Mouse (Mus musculus) MEL (cell line): ENCODE results near the gene Ctcf.

ENCODE experiments used
- BHLHE40 ChIP-seq: IDR thresholded peaks from 2 replicates; pipeline ENCODE4 v1.6.1; 2012; ENCODE audit warnings: low read depth, mild to moderate bottlenecking, inconsistent platforms, low read length, improper control_type of control experiment, borderline replicate concordance
- CTCF ChIP-seq, 3 experiments: IDR thresholded peaks in 2 of 3; conservative IDR thresholded peaks in 1 of 3; 2 replicates each; pipeline ENCODE4 v1.5.1; 2011 to 2012; ENCODE audit warnings: low read length in 3 of 3, low read depth in 2 of 3, mild to moderate bottlenecking in 2 of 3, improper control_type of control experiment in 1 of 3, inconsistent platforms in 1 of 3, mixed read lengths in 1 of 3, moderate library complexity in 1 of 3; ENCODE audit not compliant: control insufficient read depth in 1 of 3, insufficient read depth in 1 of 3, poor library complexity in 1 of 3, severe bottlenecking in 1 of 3
- EP300 ChIP-seq, 2 experiments: IDR thresholded peaks; 2 replicates each; pipeline ENCODE4 v1.6.1; 2011; ENCODE audit warnings: improper control_type of control experiment in 2 of 2, low read length in 2 of 2, low read depth in 1 of 2, mild to moderate bottlenecking in 1 of 2
- HCFC1 ChIP-seq: IDR thresholded peaks from 2 replicates; pipeline ENCODE4 v1.6.1; 2012; ENCODE audit warnings: low read depth, mild to moderate bottlenecking, inconsistent platforms, low read length, improper control_type of control experiment, moderate library complexity
- JUND ChIP-seq: IDR thresholded peaks from 2 replicates; pipeline ENCODE4 v1.6.1; 2011; ENCODE audit warnings: low read depth, mild to moderate bottlenecking, improper control_type of control experiment, low read length
- MAX ChIP-seq: IDR thresholded peaks from 2 replicates; pipeline ENCODE4 v1.6.1; 2011; ENCODE audit warnings: low read length, improper control_type of control experiment
- MYC ChIP-seq: IDR thresholded peaks from 2 replicates; pipeline ENCODE4 v1.6.1; 2011; ENCODE audit warnings: low read depth, mild to moderate bottlenecking, low read length, improper control_type of control experiment, moderate library complexity
- POLR2A ChIP-seq, 2 experiments: IDR thresholded peaks; 2 replicates each; pipeline ENCODE4 v1.6.1; 2011 to 2012; ENCODE audit warnings: low read length in 2 of 2, mild to moderate bottlenecking in 2 of 2, control low read depth in 1 of 2, improper control_type of control experiment in 1 of 2, low read depth in 1 of 2, moderate library complexity in 1 of 2; ENCODE audit not compliant: control insufficient read depth in 1 of 2, insufficient read depth in 1 of 2, poor library complexity in 1 of 2
- POLR2AphosphoS2 ChIP-seq: IDR thresholded peaks from 2 replicates; pipeline ENCODE4 v1.6.1; 2011; ENCODE audit warnings: low read length, improper control_type of control experiment
- POLR2AphosphoS5 ChIP-seq: IDR thresholded peaks from 2 replicates; pipeline ENCODE4 v1.6.1; 2012; ENCODE audit warnings: low read depth, borderline replicate concordance, mild to moderate bottlenecking, inconsistent platforms, low read length, moderate library complexity, mixed read lengths
- RAD21 ChIP-seq: IDR thresholded peaks from 2 replicates; pipeline ENCODE4 v1.6.1; 2011; ENCODE audit warnings: mild to moderate bottlenecking, low read depth, low read length, improper control_type of control experiment
- ZC3H11A ChIP-seq: IDR thresholded peaks from 2 replicates; pipeline ENCODE4 v1.6.1; 2012; ENCODE audit warnings: low read depth, mild to moderate bottlenecking, inconsistent platforms, low read length, improper control_type of control experiment

DNA sequence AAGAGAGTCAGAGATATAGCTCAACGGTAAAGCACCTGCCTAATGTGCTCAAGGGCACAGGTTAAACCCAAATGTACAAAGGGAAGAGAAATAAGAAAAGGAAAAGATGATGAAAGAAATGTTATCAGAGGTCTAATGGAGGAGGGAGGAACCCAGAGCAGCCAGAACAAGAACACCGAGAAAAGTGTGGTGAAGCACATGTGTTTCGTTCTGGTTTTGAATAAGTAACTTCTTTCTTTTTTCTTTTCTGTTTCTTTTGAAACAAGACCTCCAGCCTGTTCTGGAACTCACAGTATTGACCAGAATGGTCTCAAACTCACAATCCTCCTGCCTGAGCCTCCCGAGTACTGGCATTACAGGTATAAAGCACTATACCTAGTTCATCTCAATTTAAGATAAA is 7.0 kb upstream of the Ctcf start:
- TF ChIP-seq CTCF (IDR thresholded peaks at IDR 0.05 in 2 of 3, conservative IDR thresholded peaks at IDR 0.05 in 1 of 3; ENCODE audit: control insufficient read depth in 1 of 3, insufficient read depth in 1 of 3, low read depth in 2 of 3, low read length in 3 of 3, poor library complexity in 1 of 3, severe bottlenecking in 1 of 3), result no peak
- no peak for TF ChIP-seq POLR2AphosphoS5
- no peak for TF ChIP-seq HCFC1
- TF ChIP-seq JUND, result no peak
- TF ChIP-seq POLR2A (IDR thresholded peaks at IDR 0.05; ENCODE audit: control insufficient read depth in 1 of 2, insufficient read depth in 1 of 2, low read depth in 1 of 2, low read length in 2 of 2, poor library complexity in 1 of 2), result no peak
- no peak for TF ChIP-seq POLR2AphosphoS2
- no peak for TF ChIP-seq EP300 (IDR thresholded peaks at IDR 0.05; ENCODE audit: low read depth in 1 of 2, low read length in 2 of 2)
- TF ChIP-seq ZC3H11A, result no peak
- TF ChIP-seq MAX, result no peak
- no peak for TF ChIP-seq MYC
- no peak for TF ChIP-seq BHLHE40
- no peak for TF ChIP-seq RAD21
